Mouse (Mus musculus) left cerebral cortex, postnatal 36 days (tissue): Measurements from ENCODE around the gene Trpv4. TPM values are rescaled to one million over a fixed set of nuclear protein-coding genes. Genes with fewer than 3 reads are reported as not detected.
A peak's percentile ranks its signal among the peaks of the same experiment; 100 is the strongest.

Source experiments
- DNase-seq, 2 experiments: peaks; one replicate each; pipeline ENCODE4 v3.0.0; 2021 to 2022; ENCODE audit warnings: low spot score in 2 of 2, mixed read lengths in 1 of 2
- intact Hi-C: fragments of 180-260 bp; cut with DNase I; formaldehyde crosslinking; loops from one replicate; pipeline ENCODE4 v1.15.1; 2025
- total RNA-seq, 2 experiments: library from RNA; stranded (reverse); gene quantifications; 2 replicates each; pipeline ENCODE4 v1.2.3; 2021

Gene Trpv4
- total RNA-seq, 2 experiments from 2014 or later, result 1.5 to 2.6 TPM

DNA sequence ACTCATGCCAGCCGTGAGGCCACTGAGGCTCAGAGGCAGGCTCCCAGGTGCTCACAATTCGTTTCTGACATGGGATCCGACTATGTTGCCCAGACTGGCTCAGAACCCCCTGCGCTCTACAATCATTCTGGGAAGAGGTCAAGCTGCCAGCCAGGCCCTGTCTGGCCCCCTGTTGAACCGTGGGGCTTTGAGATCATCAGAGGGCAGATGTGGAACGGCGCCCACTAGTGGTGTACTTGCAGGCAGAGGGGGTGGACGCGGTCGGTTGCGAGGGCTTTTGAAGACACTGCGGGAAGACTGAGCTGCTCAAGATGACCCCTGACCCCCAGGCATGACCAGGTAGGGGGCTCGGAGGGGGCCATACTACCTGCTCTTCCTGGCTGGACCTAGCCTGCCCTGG, 14.9 kb upstream of the Trpv4 start:
- intact Hi-C loops, result no loop called here
- no peak for DNase-seq

DNA sequence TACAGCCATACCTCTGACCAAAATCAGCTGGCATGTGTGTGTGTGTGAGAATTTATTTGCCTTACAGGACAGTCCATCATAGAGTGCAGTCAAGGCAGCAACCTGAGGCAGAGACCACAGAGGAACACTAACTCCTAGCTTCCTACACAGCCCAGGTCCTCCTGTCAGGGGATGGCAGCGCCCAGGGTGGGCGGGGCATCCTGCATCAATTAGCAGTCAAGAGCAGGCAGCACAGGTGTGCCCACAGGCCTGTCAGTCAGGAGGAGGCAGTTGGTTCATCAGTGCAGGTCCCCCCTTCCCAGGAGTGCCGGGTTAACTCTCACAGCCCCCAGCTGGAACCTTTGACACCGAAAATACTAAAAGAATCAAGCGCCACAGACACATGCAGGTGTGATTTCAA, 10.8 kb upstream of the Trpv4 start:
- intact Hi-C loops, result no loop called here
- DNase-seq, result no peak

DNA sequence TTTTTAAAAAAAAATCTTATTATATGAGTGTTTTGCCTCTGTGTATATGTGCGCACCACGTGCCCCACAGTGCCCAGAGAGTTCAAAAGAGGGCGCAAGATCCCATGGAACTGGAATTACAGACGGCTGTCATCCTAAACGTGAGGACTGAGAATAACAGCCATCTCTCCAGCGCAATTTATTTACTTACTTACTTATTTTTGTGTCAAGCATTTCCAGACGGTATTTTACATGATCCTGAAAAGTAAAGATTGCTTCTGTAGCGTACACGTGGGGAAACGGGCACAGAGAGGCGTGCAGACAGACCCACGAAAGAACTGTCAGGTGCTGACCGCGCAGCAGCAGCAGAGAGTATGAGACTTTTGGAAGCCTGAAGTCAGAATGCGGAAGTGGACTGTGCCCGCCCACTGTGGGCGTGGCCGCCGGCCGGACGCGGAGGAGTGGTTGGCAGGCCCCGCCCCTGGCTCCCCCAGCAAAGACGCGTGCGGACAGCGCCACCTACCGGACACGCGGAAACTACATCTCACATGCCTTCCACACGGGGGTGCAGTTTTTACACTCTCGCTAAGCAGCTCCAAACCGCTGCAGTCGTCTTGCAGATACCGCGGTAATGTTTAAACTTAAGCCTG, 9.1 kb upstream of the Trpv4 start:
- intact Hi-C loops, result loop anchor here (1.0 kb wide), 1 partner anchor 28 kb away; no protein-coding TSS in a partner anchor
- DNase-seq, result peak; percentile 98 to 99

DNA sequence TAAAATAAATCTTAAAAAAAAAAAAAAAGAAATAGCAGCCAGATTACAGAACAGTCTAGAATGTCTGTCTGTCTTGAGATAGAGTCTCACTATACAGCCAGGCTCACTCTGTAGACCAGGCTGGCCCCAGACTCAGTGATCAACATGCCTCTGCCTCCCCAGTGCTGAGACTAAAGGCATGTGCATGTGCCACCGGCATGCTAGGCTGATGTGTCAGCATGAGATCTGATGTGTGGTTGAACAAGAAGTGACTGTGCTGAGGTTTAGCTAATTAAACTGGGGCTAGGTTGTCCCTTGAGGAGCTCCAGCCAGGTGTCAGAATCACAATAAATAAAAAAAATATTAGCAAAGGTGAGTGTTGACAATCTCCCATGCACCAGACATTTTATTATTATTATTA, 8.4 kb upstream of the Trpv4 start:
- intact Hi-C loops, result loop anchor here (1.0 kb wide), 1 partner anchor 27 kb away; no protein-coding TSS in a partner anchor
- no peak for DNase-seq

DNA sequence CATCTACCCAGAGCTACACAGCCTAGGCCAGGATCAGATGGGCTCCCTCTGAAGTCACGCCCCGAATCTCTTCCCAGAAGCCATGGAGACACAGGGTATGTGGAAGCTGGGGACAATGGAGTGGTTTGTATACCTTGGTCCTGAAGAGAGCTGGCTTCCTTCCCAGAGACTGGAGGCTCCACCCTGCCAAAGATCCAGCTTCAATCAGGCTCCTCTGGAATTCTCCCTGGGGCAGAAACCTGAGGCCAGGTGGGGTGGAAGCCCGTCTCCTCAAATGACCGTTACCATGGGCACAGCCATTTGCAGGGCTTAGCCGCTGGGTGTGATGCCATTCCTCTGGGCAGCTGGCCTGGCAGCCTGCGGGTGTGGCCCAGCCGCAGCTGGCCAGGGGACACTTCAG, 6.5 kb upstream of the Trpv4 start:
- DNase-seq, result no peak
- intact Hi-C loops, result no loop called here

DNA sequence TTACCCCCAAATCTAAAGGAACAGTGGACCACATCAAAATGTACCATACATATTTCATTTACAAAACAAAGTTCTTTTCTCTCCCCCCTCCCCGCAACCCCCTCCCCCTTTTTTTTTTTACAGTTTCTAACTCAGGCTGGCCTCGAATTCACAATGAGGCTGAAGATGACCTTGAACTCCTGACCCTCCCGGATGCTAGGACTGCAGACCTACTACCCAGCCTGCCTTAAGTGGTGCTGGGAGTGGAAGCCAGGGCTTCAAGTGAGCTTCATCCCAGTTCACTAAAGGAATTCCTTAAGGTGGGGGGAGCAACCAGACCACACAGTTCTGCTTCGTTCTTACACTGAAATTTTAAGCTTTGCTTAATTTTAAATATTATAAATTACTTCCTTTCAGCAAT, 5.9 kb upstream of the Trpv4 start:
- DNase-seq, result no peak
- intact Hi-C loops, result no loop called here

DNA sequence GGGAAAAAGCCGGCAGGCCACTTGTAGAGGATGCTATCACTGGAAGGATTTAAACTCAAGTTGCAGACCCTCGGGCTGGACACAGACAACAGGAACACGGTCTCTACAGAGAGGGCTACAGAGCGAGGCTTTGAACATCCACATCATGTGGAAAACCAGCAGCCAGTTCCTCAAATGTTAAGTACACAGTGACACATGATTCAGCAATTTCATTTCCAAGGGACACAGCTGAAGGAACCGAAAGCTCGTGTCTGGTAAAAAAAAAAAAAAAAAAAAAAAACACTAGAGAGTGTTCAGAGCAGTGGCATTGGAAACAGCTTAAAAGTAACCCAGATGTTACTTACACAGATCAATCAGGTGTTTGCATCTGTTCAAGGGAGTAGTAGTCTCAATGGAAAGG, 2.8 kb upstream of the Trpv4 start:
- intact Hi-C loops, result no loop called here

DNA sequence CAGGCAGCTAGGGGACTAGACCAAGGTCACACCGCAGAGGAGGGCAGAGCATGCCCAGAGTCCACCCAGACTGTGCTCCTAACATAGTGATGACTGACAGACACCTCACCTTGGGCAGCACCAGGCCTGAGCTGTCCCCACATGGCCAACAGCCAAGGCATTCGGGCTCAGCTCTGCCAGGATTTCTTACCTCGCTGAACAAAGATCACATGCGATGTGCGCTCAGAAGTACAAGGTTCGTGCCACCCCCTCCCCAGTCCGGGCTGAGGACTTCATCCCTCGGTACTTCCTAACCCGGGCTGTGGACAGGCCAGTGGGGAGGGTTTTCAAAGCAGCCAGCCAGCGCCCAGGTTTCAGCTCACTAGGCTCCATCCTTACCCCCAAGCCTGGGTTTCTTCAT, 795 bp downstream of the Trpv4 start:
- intact Hi-C loops, result no loop called here
- no peak for DNase-seq

More for the DNA sequence above, 2.8 kb upstream of the Trpv4 start:
- DNase-seq, result no peak

DNA sequence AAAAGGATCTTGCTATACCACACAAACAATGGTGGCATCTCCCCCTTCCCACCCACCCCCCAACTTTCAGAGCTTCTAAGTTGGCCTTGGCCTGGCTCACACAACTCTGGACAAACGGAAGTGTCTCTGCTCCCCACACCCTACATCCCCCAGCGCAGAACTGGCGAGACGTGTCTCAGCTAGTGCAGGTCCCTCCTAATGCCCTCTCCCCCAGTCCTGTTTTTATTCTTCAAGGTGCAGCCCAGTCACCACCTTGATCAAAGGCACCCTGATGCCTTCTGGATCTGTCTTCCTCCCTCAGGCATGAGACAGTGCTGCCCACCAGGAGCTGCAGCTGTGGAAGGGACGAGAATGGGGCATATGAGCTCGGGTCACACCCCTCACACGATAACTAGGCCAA, 1.9 kb downstream of the Trpv4 start:
- intact Hi-C loops, result no loop called here
- DNase-seq, result no peak

DNA sequence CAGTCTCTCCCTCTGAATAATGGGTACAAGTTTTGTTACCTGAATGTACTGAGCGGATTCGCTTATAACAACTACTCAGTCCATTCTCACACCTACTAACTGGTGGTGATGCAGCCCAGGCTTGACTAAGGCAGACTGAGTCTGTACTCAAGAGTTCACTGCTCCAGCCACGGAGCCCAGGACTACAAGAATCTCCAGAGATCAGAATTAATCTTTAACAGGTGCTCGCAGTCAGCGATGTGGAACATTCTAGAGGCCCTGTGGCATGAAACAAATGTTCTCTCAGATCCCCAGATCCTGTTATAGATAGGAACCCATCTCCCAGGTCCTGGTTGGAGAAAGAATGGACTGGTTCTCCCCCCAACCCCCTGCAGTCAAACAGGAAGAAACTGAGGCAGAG, 2.5 kb downstream of the Trpv4 start:
- intact Hi-C loops, result no loop called here

DNA sequence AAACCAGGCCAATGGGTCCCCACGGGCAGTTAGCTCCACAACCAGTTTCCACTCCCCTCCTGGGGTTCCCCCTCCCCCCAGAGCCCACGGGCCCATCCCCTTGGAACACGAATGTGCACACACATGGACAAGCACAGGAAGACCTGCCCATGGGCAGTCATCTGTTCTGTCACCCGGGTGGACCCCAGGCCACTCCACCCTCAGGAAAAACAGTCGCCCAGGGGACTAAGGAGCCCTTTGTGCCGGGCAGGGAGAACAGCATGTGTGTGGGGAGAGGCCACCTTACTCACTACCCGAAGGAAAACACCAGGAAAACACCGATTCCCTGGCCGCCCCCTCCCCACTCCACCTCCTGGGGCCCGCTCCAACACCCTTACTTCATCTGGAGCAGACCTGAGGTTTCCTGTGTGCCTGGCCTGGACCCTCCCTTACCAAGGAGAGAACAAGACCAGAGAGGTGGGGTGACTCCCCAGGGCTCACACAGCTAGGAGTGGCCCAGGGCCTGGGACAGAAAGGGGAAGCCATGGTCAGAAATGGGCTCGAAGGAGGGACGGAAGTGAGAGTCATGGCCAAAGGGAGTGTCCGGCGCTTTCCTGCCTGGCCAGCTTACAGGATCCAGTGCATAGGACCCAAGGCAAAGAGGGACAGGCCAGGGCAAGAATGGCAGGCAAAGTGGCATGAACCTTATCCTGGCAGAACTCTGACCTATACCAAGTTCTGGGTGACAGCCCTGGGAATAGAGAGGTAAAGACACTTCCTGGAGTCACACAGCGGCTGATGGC, 4.4 kb downstream of the Trpv4 start:
- intact Hi-C loops, result no loop called here
- DNase-seq, result no peak

More for the DNA sequence above, 2.5 kb downstream of the Trpv4 start:
- DNase-seq, result no peak

DNA sequence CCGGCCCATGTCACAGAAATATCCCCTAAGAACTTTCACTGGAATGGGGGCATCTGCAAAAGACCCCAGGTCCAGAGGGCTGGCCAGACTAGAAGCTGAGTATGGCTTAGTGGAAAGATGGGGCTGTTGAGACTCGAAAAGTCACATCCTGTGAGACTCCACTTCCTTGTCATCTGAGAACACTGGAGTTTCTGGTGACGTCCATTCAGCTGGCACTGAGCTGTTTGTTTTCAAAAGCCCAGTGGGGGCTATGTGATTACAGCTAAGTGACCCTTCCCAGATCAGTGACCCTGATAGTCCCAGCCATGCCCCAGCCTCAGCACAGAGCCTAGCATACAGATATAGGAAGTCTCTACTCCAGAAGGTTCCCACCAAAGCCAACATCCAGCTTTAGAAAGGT, 6.8 kb downstream of the Trpv4 start:
- intact Hi-C loops, result no loop called here
- no peak for DNase-seq

DNA sequence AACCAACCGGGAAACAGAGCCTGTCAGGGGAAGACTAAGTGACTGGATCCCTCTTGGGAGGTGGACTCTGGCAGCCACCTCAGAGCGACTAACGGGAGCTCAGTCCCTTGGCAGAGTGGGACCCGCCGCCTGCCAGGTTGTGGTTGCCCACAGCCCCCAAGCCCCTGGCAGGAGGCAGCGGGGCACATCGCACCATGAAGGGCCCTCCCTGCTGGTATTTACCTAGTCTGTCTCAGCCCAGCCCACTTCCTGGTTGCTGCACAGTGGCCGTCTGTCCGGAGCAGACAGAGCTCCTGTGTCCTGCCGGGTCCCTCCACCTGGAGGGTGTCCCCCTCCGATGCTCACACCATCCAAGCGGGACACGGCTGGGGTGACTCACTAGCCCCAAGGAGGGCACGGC, 7.2 kb downstream of the Trpv4 start:
- intact Hi-C loops, result no loop called here
- no peak for DNase-seq

DNA sequence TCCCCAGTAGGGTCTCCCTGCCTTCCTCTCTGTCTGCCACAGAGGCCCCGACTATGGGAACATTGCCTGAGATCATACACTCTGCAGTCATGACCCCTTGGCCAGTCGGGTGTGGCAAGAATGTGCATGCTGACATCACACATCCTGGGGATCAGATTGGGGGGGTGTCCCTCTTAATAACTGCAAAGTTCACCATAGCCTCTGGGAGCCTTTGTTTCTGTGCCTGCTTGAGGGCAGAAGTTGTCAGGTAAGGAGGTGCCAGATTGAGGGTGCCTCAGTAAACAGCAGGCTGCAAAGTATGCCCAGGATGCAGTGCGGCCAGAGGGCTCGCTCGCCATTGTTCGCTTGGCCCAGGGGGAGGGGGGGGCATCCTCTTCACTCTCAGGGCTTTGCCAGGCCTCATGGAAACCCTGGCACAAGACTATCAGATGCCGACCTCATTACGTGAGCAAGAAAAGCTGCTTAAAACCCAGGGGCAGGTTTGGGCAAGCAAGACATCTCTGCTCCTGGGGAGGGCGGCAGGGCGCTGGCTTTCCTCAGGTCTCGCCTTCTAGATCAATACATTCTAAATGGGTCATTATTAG, 9.4 kb downstream of the Trpv4 start:
- intact Hi-C loops, result no loop called here
- DNase-seq, result no peak

DNA sequence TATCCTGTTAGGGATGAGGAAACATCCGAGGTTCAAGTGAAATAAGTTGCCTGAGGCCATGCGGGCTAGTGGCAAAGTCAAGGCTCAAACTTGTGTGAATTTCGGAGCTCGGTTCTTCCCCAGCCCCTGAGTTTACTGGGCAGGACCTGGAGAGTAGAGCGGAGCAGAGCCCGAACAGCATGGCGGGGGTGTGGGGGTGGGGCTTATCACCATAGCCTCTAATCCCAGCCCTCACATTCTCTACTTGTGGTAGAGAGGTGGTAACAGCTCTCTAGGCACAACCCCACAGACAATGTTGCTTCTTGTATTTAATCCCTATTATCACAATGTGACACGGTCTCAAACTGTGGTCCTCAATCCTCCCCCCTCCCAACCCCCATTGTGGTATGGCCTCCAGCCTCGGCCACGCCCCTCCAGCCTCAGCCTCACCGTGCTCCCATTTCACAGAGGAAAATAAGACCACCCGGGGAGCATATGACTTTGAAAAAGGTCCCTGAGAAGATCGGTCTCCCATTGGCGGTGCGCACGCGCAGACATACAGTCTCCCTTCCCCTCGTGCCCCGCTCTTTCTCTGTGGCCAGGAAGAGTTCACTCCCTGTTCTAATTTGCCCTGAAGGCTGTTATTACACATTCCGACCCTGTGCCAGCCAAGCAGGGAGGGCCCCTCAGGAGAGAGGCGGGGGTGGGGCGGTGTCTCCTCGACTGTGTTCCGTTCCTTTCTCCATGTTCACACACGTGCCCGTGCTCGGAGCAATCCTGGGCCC, 10.8 kb downstream of the Trpv4 start:
- intact Hi-C loops, result no loop called here
- DNase-seq, result no peak

DNA sequence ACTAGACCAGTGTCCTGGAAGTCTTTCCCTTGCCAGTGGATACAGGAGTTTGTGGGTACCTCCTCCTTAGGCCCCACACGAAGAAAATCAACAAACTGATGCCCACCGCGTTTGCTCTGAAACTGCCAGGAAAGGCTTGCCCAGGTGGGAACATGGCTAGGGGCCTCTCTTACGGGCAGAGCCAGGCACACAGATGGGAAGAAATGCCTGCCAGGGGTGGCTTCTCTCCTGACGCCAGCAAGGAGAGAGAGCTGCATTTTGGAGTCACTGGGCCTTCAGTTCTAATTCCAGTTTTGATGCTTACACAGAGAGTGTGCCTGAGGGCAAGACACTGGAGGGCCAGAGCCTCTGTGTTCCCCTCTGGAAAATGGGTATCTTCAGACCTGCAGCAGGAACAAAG, 12.3 kb downstream of the Trpv4 start:
- no peak for DNase-seq
- intact Hi-C loops, result no loop called here

DNA sequence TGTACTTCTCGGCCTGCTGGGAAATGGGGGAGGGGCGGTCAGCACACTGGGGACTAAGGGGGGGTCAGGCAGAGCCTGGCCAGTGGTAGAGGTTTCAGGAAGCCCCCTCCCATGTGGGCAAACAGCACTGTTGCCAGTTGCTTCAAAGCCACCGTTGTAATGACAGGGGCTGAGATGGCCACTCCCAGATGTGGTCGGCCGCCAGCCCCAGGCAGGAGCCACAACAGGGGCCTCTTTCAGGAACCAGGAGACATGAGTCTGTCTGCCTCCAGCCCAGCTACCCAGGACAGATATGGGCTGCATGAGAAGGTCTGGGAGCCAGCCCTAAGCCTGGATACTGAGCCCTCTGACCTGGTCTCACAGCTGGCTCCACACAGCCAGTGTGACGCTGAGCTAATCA, 13.3 kb downstream of the Trpv4 start:
- intact Hi-C loops, result no loop called here
- DNase-seq, result no peak

DNA sequence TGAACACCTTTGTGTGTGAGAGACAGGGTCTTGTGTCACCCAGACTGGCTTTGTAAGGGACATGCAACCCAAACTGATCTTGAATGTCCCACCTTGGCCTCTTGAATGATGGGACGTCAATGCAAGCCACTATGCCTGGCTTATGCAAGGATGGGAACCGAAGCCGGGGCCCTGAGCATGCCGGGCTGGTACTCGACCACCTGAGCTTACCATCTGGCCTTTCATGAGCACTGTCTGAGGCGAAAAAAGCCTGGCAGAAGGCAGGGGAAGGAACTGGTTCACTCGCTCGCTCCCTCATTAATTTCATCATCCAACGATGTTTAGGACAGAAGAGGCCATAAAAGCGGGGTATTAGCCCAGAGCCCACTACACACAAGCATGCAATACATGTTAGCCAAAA, 17.4 kb downstream of the Trpv4 start:
- intact Hi-C loops, result no loop called here
- DNase-seq, result no peak

DNA sequence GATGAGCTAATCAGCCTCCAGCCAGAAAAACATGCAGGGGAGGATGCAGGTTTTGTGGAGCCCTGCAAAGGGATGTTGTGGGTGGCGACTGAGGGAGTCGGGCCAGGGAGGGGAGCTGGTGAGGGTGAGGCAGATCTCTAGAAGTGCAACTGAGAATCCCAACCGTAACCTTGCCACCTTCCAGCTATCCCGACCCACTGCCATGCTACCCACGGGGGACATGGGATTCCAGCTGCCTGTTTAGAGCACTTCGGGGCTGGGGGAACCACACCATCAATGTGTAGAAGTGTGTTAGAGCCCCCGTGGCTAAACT, 18.6 kb downstream of the Trpv4 start:
- intact Hi-C loops, result loop anchor here (1.0 kb wide), 1 partner anchor 28 kb away; no protein-coding TSS in a partner anchor
- DNase-seq, result no peak
